Mouse (Mus musculus) myocyte (in vitro differentiated cells): ENCODE data around the gene Ctsd.

Source experiments
- E2F4 ChIP-seq: IDR thresholded peaks from one replicate; pipeline ENCODE4 v1.6.1; 2011; ENCODE audit warnings: mild to moderate bottlenecking, control low read depth, moderate library complexity; ENCODE audit not compliant: insufficient read depth
- MYOD1 ChIP-seq, 3 experiments: IDR thresholded peaks; one replicate each; pipeline ENCODE4 v1.6.1; 2011; ENCODE audit warnings: control low read depth in 2 of 3, low read depth in 2 of 3, mild to moderate bottlenecking in 2 of 3, moderate library complexity in 1 of 3; ENCODE audit not compliant: insufficient read length in 2 of 3, control insufficient read depth in 1 of 3
- POLR2A ChIP-seq: IDR thresholded peaks from one replicate; pipeline ENCODE4 v1.6.1; 2011; ENCODE audit warnings: low read depth, mild to moderate bottlenecking, control low read depth, moderate library complexity; ENCODE audit not compliant: insufficient read length
- REST ChIP-seq: IDR thresholded peaks from one replicate; pipeline ENCODE4 v1.6.1; 2011; ENCODE audit warnings: mild to moderate bottlenecking, control low read depth, moderate library complexity; ENCODE audit not compliant: insufficient read depth, insufficient read length
- SRF ChIP-seq: IDR thresholded peaks from one replicate; pipeline ENCODE4 v1.6.1; 2011; ENCODE audit warnings: low read depth; ENCODE audit not compliant: control insufficient read depth, insufficient read length
- TCF3 ChIP-seq: IDR thresholded peaks from one replicate; pipeline ENCODE4 v1.6.1; 2011; ENCODE audit warnings: low read depth, control low read depth; ENCODE audit not compliant: insufficient read length
- USF1 ChIP-seq: IDR thresholded peaks from one replicate; pipeline ENCODE4 v1.6.1; 2011; ENCODE audit warnings: low read depth, mild to moderate bottlenecking, control low read depth, moderate library complexity

- no peak for TF ChIP-seq POLR2A
- no peak for TF ChIP-seq USF1
- TF ChIP-seq REST: no peak
- no peak for TF ChIP-seq TCF3
- no peak for TF ChIP-seq E2F4
- no peak for TF ChIP-seq MYOD1 (IDR thresholded peaks at IDR 0.05; ENCODE audit: control insufficient read depth in 1 of 3, insufficient read length in 2 of 3, low read depth in 2 of 3)
- TF ChIP-seq SRF: no peak
Measured at GRCm38 (mm10) chr7:142421826-142422225, 34.0 kb upstream of the Ctsd start.
